Mouse (Mus musculus) embryonic facial prominence, embryonic 11.5 days (tissue): ENCODE results near the gene Brpf1. TPM values are rescaled to one million over a fixed set of nuclear protein-coding genes. Genes with fewer than 3 reads are reported as not detected.
"Not testable (repeated sequence)": the region's sequence is repeated elsewhere in the genome, so short reads cannot be mapped to it uniquely, and the experiment has no call there.

Experiments
- ATAC-seq: fragments of 200-750 bp; cut with Nextera tagmentation; replicated peaks from 2 replicates; pipeline ENCODE4 v1.8.0; 2017; ENCODE audit warnings: low read depth; ENCODE audit not compliant: insufficient number of reproducible peaks, low FRiP score, low TSS enrichment
- DNase-seq: peaks from one replicate; pipeline ENCODE4 v3.0.0-alpha.2; 2015; ENCODE audit warnings: low spot score
- H3K27ac ChIP-seq: fragments of 300-500 bp; sonication (generic); replicated peaks from 2 replicates; pipeline ENCODE4 v1.5.1; 2014; ENCODE audit warnings: mild to moderate bottlenecking, low read depth, low read length, control low read depth
- H3K27me3 ChIP-seq: fragments of 300-500 bp; sonication (generic); 2 replicates; pipeline ENCODE4 v1.6.1; 2014; ENCODE audit warnings: mild to moderate bottlenecking, low read length, moderate library complexity, mixed read lengths; ENCODE audit not compliant: control insufficient read depth, insufficient read depth
- H3K36me3 ChIP-seq: fragments of 300-500 bp; sonication (generic); replicated peaks from 2 replicates; pipeline ENCODE4 v1.6.1; 2014; ENCODE audit warnings: low read depth, mild to moderate bottlenecking, low read length, moderate library complexity, mixed read lengths; ENCODE audit not compliant: control insufficient read depth, insufficient read depth
- H3K4me1 ChIP-seq: fragments of 300-500 bp; sonication (generic); 2 replicates; pipeline ENCODE4 v1.6.1; 2014; ENCODE audit warnings: low read length, mixed read lengths; ENCODE audit not compliant: control insufficient read depth, insufficient read depth
- H3K4me2 ChIP-seq: fragments of 300-500 bp; sonication (generic); 2 replicates; pipeline ENCODE4 v1.6.1; 2014; ENCODE audit warnings: low read depth, mild to moderate bottlenecking, control low read depth, low read length, moderate library complexity
- H3K4me3 ChIP-seq: fragments of 300-500 bp; sonication (generic); 2 replicates; pipeline ENCODE4 v1.5.1; 2014; ENCODE audit warnings: low read depth, low read length, control low read depth
- H3K9ac ChIP-seq: fragments of 300-500 bp; sonication (generic); replicated peaks from 2 replicates; pipeline ENCODE4 v1.6.1; 2014; ENCODE audit warnings: mild to moderate bottlenecking, control low read depth, low read length
- H3K9me3 ChIP-seq: fragments of 300-500 bp; sonication (generic); replicated peaks from 2 replicates; pipeline ENCODE4 v1.6.1; 2016; ENCODE audit warnings: mild to moderate bottlenecking, low read length, inconsistent platforms, mixed read lengths; ENCODE audit not compliant: control insufficient read depth
- WGBS: fragments of 180-500 bp; shearing (Covaris S2); extraction: QIAGEN DNeasy Blood & Tissue Kit; methylation state at CpG from one replicate; pipeline ENCODE4 v1.1.7; 2014; 5-methylcytosine and 5-hydroxymethylcytosine counted together
- polyA plus RNA-seq: library from polyadenylated mRNA; unstranded; fragments of >200 nt; fragmentation: Nextera tagmentation; extraction: Ambion mirVana; gene quantifications from 2 replicates; pipeline ENCODE4 v1.2.1, GENCODE M21; 2014

Brpf1 gene
- polyA plus RNA-seq, 1 experiment from 2014 or later: 17.6 TPM

DNA sequence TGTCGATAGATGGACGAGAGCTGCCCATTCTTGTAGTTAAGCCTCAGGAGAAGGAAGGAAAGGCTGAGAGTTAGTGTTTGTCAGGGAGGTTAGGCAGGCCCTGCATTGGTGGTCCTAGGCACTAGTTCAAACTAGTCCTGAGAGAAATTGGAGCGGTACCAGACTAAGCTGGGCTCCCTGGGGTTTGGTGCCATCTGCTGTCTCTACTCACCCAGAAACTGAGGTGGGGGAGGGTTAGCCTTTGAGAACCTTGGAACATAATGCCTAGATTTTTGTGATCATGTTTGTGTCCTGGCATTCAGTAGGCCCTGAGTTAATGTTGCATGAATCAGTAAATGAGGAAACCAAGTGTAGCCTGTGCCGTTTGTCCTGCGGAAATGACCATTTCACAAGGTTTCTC, 1.2 kb downstream of the Brpf1 start:
- no peak for DNase-seq
- WGBS: 33% methylated on average over 5 of the region's 5 CpGs

DNA sequence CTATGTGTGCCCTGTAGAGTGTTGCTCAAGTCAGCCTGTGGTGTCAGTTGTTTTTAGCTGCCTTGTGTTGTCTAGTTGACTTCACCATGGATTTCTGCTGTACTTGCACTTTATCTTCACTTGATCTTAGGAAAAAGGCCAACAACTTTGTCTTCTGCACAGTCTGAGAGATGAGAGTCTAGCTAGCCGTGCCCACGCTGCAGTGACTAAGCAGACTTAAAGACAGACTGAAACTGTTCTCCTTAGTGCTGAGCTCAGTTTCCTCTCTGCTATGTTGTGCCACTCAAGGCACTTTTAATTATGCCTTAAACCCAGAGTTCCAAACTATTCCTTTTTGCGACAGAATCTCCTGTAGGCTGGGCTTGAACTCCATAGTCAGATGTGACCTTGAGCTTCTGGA, 9.0 kb downstream of the Brpf1 start:
- no peaks in the 10 kb centered on the region for H3K9me3 ChIP-seq
- no peak overlapping the region for H3K4me3 ChIP-seq
- no peak overlapping the region for H3K27ac ChIP-seq
- H3K27me3 ChIP-seq: no peaks in the 10 kb centered on the region
- 89% methylated on average over 3 of the region's 3 CpGs for WGBS
- DNase-seq: no peak
- H3K4me2 ChIP-seq: no peak overlapping the region
- no peak for ATAC-seq
- no peak overlapping the region for H3K9ac ChIP-seq
- H3K36me3 ChIP-seq: peaks cover 38% of the 10 kb centered on the region
- no peaks in the 10 kb centered on the region for H3K4me1 ChIP-seq

More for the DNA sequence above, 1.2 kb downstream of the Brpf1 start:
- Histone ChIP-seq H3K4me1 (no peaks in the 10 kb centered on the region), H3K27ac (no peak overlapping the region), H3K4me3 (peak overlapping the region; percentile 97), H3K4me2 (peak overlapping the region; percentile 95), H3K9me3 (no peaks in the 10 kb centered on the region), H3K9ac (peak overlapping the region; percentile 94), H3K36me3 (peaks cover 5% of the 10 kb centered on the region), H3K27me3 (no peaks in the 10 kb centered on the region)
- ATAC-seq: no peak

DNA sequence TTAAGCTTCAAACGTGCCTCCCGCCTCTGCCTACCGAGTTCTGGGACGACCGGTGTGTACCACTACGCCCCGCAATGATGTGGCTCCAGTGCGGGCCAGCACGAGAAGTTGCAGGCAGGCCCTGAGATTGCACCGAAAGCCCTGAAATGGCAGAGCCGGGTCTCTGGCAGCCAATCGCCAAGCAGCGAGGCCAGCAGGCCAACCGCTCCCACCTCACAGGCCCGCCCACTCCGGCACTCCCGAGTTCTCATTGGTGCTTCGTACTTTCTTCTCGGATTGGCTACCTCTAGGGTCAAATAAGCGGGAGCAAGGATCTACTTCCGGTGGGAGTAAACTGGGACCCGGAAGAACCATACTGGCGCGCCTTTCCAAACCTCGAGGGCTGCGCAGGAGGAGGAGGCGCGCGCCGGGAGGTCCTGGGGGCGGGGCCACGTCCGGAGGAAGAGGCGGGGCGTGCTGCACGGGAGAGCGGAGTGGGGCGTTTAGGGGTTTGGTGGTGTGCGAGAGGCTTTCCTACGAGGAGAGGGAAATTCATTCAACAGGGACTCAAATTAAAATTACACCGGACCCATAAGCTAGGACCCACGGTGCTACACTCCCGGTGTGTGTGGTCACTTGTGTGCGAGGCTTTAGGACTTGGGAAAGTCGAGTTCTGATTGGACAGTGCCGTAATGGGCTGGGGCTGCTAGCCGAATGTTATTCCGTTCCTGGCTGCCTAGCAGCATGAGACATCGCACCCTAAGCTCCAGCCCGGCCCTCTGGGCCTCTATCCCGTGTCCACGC, 19.8 kb downstream of the Brpf1 start, which contains the start of gene Ogg1:
TSS of gene Ogg1 (plus strand) at position 440 of the 783 bp plus-strand sequence.
- Histone ChIP-seq H3K36me3 (no peaks in the 10 kb centered on the region; the same call in none of the 2 replicates), H3K4me2 (peak within 1 kb of the TSS; percentile 87), H3K4me3 (peak within 1 kb of the TSS; percentile 53), H3K9me3 (no peaks in the 10 kb centered on the region), H3K27ac (peak within 1 kb of the TSS; percentile 53), H3K27me3 (no peaks in the 10 kb centered on the region), H3K9ac (peak within 1 kb of the TSS; percentile 69), H3K4me1 (no peaks in the 10 kb centered on the region)
- DNase-seq: peak; percentile 98
- under 1% methylated on average over 52 of the region's 52 CpGs for WGBS
- peak; percentile 98 for ATAC-seq

DNA sequence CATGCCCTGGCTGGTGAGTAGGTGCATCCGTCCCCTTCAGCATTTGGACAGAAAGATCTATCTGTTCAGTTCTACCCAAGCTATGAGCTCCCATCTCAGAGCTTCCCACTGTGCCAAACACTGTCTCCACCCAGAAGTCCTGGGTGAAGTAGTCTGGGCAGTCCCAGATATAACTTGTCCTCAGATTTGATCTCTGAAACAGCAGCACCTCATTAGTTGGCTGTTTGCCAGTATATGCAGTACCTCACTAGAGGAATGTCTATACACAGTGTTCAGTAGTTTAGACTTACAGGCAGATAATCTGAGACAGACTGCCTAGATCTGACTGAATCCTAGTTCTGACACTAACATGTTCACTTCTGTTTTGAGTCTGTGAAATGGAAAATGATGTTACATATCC, 22.5 kb downstream of the Brpf1 start:
- DNase-seq (no peak), ATAC-seq (no peak)
- Histone ChIP-seq H3K4me2 (no peak overlapping the region), H3K4me3 (no peak overlapping the region), H3K27ac (no peak overlapping the region), H3K4me1 (no peaks in the 10 kb centered on the region), H3K36me3 (peaks cover 1% of the 10 kb centered on the region; the same call in 1 of the 2 replicates), H3K9ac (no peak overlapping the region), H3K9me3 (no peaks in the 10 kb centered on the region), H3K27me3 (no peaks in the 10 kb centered on the region)
- WGBS: 87% methylated on average over 1 of the region's 1 CpGs

DNA sequence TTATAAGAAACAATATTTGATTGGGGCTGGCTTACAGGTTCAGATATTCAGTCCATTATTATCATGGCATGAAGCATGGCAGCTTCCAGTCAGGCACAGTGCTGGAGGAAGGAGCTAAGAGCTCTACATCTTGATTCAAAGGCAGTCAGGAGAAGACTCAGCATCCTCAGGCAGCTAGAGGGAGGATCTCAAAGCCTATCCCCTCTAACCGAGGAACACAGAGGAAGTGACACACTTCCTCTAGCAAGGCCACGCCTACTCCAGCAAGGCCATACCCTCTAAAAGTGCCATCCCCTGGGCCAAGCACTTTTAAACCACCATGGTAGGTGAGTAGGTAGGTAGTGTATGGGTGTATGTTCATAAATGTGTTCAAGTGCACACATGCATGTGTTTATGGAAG, 23.6 kb downstream of the Brpf1 start:
- Histone ChIP-seq H3K27ac (no peak overlapping the region), H3K27me3 (no peaks in the 10 kb centered on the region), H3K4me3 (no peak overlapping the region), H3K9ac (no peak overlapping the region), H3K9me3 (no peaks in the 10 kb centered on the region), H3K4me1 (no peaks in the 10 kb centered on the region), H3K36me3 (peaks cover 2% of the 10 kb centered on the region), H3K4me2 (no peak overlapping the region)
- ATAC-seq (no peak), DNase-seq (no peak)
- WGBS: 39% methylated on average over 2 of the region's 2 CpGs

DNA sequence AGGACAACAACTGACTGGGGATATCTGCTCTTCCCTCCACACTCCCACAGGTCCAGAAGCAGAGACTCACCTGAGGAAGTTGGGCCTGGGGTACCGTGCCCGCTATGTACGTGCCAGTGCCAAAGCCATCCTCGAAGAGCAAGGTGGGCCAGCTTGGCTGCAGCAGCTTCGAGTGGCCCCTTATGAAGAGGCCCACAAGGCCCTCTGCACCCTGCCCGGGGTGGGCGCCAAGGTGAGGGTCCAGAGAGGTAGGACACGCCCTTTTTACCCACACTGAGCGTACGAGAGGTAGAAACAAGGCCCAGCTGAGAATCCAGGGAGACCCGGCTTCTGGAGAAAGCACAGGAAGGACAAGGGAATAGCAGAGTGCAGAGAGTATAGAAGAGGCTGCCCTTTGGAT, 24.8 kb downstream of the Brpf1 start:
- Histone ChIP-seq H3K36me3 (peaks cover 2% of the 10 kb centered on the region), H3K4me2 (no peak overlapping the region), H3K9ac (no peak overlapping the region), H3K27ac (no peak overlapping the region), H3K4me3 (no peak overlapping the region), H3K27me3 (no peaks in the 10 kb centered on the region), H3K9me3 (no peaks in the 10 kb centered on the region), H3K4me1 (no peaks in the 10 kb centered on the region)
- DNase-seq (no peak), ATAC-seq (no peak)
- 92% methylated on average over 11 of the region's 11 CpGs for WGBS

DNA sequence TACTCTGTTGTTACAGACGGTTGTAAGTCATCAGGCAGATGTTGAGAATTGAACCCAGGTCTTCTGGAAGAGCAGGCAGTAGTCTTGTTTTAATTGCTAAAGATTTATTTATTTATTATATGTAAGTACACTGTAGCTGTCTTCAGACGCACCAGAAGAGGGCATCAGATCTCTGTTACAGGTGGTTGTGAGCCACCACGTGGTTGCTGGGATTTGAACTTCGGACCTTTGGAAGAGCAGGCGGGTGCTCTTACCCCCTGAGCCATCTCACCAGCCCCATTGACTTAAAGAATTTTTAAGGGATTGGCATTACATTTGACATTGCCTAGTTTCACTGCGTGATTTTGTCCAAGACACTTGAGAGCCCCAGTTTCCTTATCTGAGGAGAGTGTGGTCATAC, 25.8 kb downstream of the Brpf1 start:
- WGBS: 75% methylated on average over 6 of the region's 6 CpGs
- not testable (repeated sequence) for H3K4me1 ChIP-seq, H3K9me3 ChIP-seq, H3K36me3 ChIP-seq, H3K27ac ChIP-seq, H3K9ac ChIP-seq, H3K4me2 ChIP-seq, ATAC-seq, H3K4me3 ChIP-seq, DNase-seq, H3K27me3 ChIP-seq

DNA sequence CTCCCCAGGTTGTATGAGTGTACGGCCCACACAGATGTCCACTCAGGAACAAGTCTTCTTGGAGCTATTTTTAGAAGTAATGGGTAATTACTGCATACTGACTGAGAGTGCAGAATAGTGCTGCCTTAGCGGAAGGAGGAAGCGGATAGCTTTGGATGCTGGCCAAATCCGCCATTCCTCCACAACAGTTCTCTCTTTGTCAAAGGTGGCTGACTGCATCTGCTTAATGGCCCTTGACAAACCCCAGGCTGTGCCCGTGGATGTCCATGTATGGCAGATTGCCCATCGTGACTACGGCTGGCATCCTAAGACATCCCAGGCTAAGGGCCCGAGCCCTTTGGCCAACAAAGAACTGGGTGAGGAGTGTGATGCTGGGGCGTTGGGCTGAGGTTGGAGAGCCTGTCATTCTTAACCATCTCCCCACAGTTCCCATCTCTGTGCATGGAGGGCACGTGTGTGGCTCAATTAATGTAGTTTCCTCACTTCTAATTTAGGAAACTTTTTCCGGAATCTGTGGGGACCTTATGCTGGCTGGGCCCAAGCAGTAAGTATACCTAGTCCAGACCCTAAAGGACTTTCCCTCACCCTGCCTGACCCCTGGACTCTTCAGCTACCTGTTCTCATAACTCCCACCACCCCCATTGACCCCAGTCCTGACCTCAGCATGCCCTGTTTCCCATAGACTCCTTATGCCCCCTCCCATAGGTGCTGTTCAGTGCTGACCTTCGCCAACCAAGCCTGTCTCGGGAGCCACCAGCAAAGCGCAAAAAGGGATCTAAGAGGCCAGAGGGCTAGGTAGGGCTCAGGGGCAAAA, 26.4 kb downstream of the Brpf1 start:
- no peak overlapping the region for H3K4me3 ChIP-seq
- no peak overlapping the region for H3K4me2 ChIP-seq
- ATAC-seq (no peak), DNase-seq (no peak)
- H3K27me3 ChIP-seq: no peaks in the 10 kb centered on the region
- H3K9ac ChIP-seq: no peak overlapping the region
- no peaks in the 10 kb centered on the region for H3K9me3 ChIP-seq
- H3K36me3 ChIP-seq: peaks cover 2% of the 10 kb centered on the region
- H3K4me1 ChIP-seq: no peaks in the 10 kb centered on the region
- 85% methylated on average over 14 of the region's 14 CpGs for WGBS
- no peak overlapping the region for H3K27ac ChIP-seq
